Mouse (Mus musculus): ENCODE measurements at regions not wholly inside any gene's neighbourhood (a gene's known extent, or its start where the extent isn't known, plus 50 kb on each side); places are given as distances from the start of the nearest gene placed in this dataset.

- TF ChIP-seq CTCF (IDR thresholded peaks at IDR 0.05; ENCODE audit: low read depth, low read length) = no peak
- TF ChIP-seq EP300 (IDR thresholded peaks at IDR 0.05; ENCODE audit: insufficient read depth, low read depth, low read length) = no peak
- TF ChIP-seq POLR2A (IDR thresholded peaks at IDR 0.05; ENCODE audit: insufficient read depth, low read length) = no peak
These were observed 201.7 kb upstream of the Map3k1 start for GRCm38 (mm10) chr13:112010464-112010863.

Data from ES-Bruce4 (cell line).